Mouse (Mus musculus): ENCODE measurements at regions not wholly inside any gene's neighbourhood (a gene's known extent, or its start where the extent isn't known, plus 50 kb on each side); places are given as distances from the start of the nearest gene placed in this dataset.

DNA sequence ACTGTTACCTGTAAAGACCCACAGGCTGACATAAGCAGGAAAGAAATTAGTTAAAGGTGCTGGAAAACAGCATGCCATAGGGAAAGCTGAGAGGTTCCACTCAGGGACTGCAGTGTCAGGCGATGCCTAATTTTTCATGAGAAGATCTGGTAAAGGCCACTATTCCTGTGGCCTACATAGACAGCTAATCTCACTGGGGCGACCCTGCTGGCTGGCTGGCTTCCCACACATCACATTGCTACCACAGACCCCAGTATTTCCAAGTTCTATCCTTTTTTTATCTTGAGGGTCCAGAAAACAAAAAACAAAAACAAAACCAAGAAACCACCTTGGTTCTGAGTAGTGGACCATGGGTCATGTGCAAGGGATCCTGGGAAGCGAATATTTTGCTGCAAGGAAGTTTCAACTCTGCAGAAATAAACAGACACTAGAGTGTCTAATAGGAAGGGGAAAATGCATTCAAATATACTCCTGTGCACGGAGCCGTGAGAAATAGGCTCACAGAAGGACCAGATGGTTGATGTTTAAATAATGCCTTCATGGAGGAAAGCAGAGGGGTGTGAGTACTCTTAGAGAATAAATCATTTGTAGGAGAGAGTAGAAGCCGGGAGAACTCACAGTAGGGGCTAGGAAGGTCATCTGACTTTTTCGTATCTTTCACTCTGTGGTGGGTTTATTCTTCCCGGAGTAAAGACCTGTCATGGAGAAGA lies 94.6 kb upstream of the Sall1 start:
- H3K4me2 ChIP-seq (ENCODE audit: low read depth, severe bottlenecking), result no peak overlapping the region
- no peaks in the 10 kb centered on the region for H3K36me3 ChIP-seq (ENCODE audit: control insufficient read depth, insufficient read depth, low read length)
- 85% methylated on average over 8 of the region's 8 CpGs for WGBS
- H3K4me3 ChIP-seq (ENCODE audit: low read depth, low read length), result no peak overlapping the region
- H3K4me1 ChIP-seq (ENCODE audit: control insufficient read depth, insufficient read depth, low read length), result no peaks in the 10 kb centered on the region
- no peak overlapping the region for H3K9ac ChIP-seq (ENCODE audit: low read length)
- DNase-seq (ENCODE audit: low spot score) (no peak), ATAC-seq (ENCODE audit: insufficient number of reproducible peaks, low FRiP score, low TSS enrichment, low read depth) (no peak)
- H3K27ac ChIP-seq (replicated peaks; ENCODE audit: low read depth, low read length), result no peak overlapping the region
- no peaks in the 10 kb centered on the region for H3K9me3 ChIP-seq (ENCODE audit: control insufficient read depth, low read length)
- no peaks in the 10 kb centered on the region for H3K27me3 ChIP-seq (ENCODE audit: control insufficient read depth, insufficient read depth, low read length)

DNA sequence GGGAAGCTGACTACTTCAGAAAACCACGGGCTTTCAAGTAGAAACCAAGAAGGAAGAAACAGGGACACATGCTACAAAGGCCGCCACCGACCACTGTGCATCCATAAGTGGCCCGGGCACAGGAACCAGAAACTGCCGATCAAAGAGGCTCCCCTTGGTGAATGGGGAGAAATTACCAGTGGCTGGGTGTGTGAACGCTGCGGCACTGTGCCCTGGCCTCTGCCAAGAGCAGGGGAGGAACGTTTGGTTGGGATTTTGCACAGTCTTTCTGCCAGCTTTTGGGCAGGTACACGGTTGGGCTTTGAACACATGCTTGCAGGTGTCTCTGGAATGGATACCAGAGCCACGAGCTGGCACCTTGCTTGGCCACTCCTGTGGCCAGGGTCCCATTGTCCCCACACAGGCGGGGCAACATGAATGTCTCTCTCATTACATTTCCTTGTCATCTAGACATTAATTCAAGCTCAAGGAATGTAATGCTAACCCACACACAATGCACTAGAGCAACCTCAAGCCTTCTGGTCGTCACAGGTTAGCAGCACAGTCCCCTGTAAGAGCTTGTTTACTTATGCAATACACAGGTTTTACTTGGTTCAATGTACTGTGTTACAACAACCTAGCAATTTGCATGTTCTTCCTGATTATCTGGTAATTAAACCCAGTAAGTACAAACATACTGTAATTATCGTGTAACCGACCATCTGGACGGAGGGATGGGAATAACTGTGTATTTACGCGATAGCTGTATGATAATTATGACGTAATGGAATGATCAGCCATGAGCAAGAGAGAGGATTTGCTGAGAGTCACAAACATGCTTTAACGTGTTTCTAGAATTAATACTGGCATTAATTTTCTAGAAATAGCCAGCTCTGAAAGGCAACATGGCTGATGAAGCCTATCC lies 90.9 kb upstream of the Sall1 start:
- no peak for ATAC-seq (ENCODE audit: insufficient number of reproducible peaks, low FRiP score, low TSS enrichment, low read depth)
- Histone ChIP-seq H3K4me2 (ENCODE audit: low read depth, severe bottlenecking) (no peak overlapping the region), H3K36me3 (ENCODE audit: control insufficient read depth, insufficient read depth, low read length) (no peaks in the 10 kb centered on the region; the same call in 1 of the 2 replicates), H3K4me3 (ENCODE audit: low read depth, low read length) (no peak overlapping the region), H3K27ac (replicated peaks; ENCODE audit: low read depth, low read length) (no peak overlapping the region), H3K4me1 (ENCODE audit: control insufficient read depth, insufficient read depth, low read length) (no peaks in the 10 kb centered on the region), H3K9ac (ENCODE audit: low read length) (no peak overlapping the region), H3K9me3 (ENCODE audit: control insufficient read depth, low read length) (no peaks in the 10 kb centered on the region), H3K27me3 (ENCODE audit: control insufficient read depth, insufficient read depth, low read length) (no peaks in the 10 kb centered on the region)
- DNase-seq (ENCODE audit: low spot score), result no peak
- WGBS, result 82% methylated on average over 19 of the region's 19 CpGs

DNA sequence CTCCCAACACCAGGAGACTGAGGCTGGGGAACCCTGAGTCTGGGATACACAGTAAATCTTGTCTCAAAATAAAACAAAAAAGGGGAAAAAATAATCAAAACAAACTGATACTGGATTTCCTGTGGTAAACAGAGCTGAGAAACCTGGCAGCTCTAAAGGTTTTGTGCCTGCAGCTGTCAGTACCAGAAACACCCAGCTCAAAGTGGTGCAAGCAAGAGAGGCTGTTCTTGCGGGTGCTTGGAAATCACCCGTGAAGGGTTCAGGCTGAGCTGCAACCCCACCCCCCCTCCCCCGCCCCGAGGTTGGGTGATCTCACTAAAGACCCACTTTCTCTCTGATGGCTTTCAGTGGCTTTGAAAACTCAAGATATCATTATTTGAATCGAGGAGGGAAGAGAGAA lies 90.1 kb upstream of the Sall1 start:
- Histone ChIP-seq H3K4me3 (ENCODE audit: low read depth, low read length) (no peak overlapping the region), H3K36me3 (ENCODE audit: control insufficient read depth, insufficient read depth, low read length) (no peaks in the 10 kb centered on the region; the same call in 1 of the 2 replicates), H3K27ac (replicated peaks; ENCODE audit: low read depth, low read length) (no peak overlapping the region), H3K9me3 (ENCODE audit: control insufficient read depth, low read length) (no peaks in the 10 kb centered on the region), H3K4me1 (ENCODE audit: control insufficient read depth, insufficient read depth, low read length) (no peaks in the 10 kb centered on the region), H3K9ac (ENCODE audit: low read length) (no peak overlapping the region), H3K27me3 (ENCODE audit: control insufficient read depth, insufficient read depth, low read length) (no peaks in the 10 kb centered on the region), H3K4me2 (ENCODE audit: low read depth, severe bottlenecking) (no peak overlapping the region)
- DNase-seq (ENCODE audit: low spot score), result no peak
- 59% methylated on average over 5 of the region's 5 CpGs for WGBS
- ATAC-seq (ENCODE audit: insufficient number of reproducible peaks, low FRiP score, low TSS enrichment, low read depth), result no peak

DNA sequence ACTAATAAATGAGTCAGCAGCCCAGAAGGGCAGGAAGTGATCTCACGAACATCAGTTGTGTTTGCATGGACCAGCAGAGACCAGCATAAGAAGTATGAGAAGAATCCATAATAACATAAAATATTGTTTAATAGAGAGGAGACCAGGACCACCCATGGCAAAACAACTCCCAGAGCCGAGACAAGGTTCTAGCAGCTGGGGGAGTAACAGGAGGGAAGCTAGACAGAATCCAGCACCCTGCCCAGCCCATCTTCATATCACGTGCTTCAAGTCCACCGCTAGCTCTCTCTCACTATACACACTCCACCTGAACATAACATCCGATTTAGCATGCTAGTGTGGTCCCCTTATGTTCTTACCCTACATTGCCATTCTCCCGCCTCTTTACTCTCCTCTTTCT lies 77.1 kb upstream of the Sall1 start:
- Histone ChIP-seq H3K4me1 (ENCODE audit: control insufficient read depth, insufficient read depth, low read length) (no peaks in the 10 kb centered on the region), H3K27ac (replicated peaks; ENCODE audit: low read depth, low read length) (no peak overlapping the region), H3K27me3 (ENCODE audit: control insufficient read depth, insufficient read depth, low read length) (no peaks in the 10 kb centered on the region), H3K9ac (ENCODE audit: low read length) (no peak overlapping the region), H3K9me3 (ENCODE audit: control insufficient read depth, low read length) (no peaks in the 10 kb centered on the region), H3K4me3 (ENCODE audit: low read depth, low read length) (no peak overlapping the region), H3K4me2 (ENCODE audit: low read depth, severe bottlenecking) (no peak overlapping the region), H3K36me3 (ENCODE audit: control insufficient read depth, insufficient read depth, low read length) (no peaks in the 10 kb centered on the region)
- DNase-seq (ENCODE audit: low spot score), result no peak
- 83% methylated on average over 6 of the region's 6 CpGs for WGBS
- ATAC-seq (ENCODE audit: insufficient number of reproducible peaks, low FRiP score, low TSS enrichment, low read depth), result no peak

DNA sequence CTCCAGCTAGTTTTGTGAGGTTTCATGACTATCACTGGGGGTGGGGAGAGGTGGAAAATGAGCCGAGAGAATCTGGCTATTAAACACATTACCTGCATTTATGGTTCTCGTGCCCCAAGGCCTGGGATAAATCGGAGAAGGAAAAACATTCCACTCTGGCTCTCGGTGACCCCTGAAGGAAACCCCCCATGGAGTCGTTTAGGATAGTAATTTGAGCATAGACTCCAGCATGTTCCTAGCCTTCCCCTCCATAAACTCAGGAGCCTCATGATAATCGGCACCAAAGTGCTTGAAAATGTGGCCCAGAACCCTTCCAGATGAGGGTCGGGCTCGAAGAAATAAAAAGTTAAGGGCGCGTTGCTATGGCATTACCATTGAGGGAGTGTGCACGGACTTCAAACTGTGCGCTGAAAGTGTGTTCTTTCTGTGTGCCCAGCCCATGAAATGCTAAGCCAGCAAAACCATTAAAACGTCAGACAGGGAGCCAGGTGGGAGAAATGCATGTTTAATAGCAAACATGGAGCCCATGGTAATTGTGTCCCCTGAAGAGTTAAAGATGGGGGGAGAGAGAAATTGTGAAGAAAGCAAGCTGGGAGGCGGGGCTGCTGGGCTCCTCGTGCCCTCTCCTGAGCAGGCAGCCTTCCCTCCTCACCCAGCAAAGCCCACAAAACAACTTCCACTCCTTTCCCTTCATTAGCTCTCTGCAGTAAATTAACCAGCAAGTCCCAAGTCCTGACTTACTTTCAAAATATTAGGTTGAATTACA lies 64.1 kb upstream of the Sall1 start:
- Histone ChIP-seq H3K9me3 (ENCODE audit: control insufficient read depth, low read length) (no peaks in the 10 kb centered on the region), H3K27me3 (ENCODE audit: control insufficient read depth, insufficient read depth, low read length) (no peaks in the 10 kb centered on the region), H3K4me2 (ENCODE audit: low read depth, severe bottlenecking) (peak overlapping the region; percentile 25), H3K36me3 (ENCODE audit: control insufficient read depth, insufficient read depth, low read length) (no peaks in the 10 kb centered on the region), H3K27ac (replicated peaks; ENCODE audit: low read depth, low read length) (peak overlapping the region; percentile 49), H3K4me1 (ENCODE audit: control insufficient read depth, insufficient read depth, low read length) (peaks cover 17% of the 10 kb centered on the region), H3K4me3 (ENCODE audit: low read depth, low read length) (no peak overlapping the region), H3K9ac (ENCODE audit: low read length) (no peak overlapping the region)
- 24% methylated on average over 15 of the region's 15 CpGs for WGBS
- DNase-seq (ENCODE audit: low spot score), result peak; percentile 56
- ATAC-seq (ENCODE audit: insufficient number of reproducible peaks, low FRiP score, low TSS enrichment, low read depth), result peak; percentile 57; the same call in 1 of the 2 replicates

DNA sequence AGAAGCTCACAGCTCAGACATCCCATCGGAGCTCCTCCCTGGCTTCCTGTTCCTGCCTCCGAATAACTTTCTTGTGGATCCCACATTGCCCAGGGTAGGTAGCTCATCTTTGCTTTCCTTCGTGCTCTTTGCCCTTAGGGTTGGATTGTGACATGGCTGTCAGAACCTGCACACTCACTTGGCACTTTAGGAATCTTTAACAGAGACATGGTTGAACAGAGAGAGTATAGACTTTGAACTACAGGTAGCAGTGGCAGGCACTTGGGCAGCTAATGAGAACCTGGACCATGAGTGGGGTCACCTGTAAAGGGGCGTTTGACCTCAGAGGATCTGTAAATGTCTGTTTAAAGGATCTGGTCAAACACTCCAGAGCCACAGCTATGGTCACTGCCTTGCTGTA lies 62.4 kb upstream of the Sall1 start:
- no peak for DNase-seq (ENCODE audit: low spot score)
- Histone ChIP-seq H3K4me2 (ENCODE audit: low read depth, severe bottlenecking) (no peak overlapping the region), H3K27ac (replicated peaks; ENCODE audit: low read depth, low read length) (no peak overlapping the region), H3K36me3 (ENCODE audit: control insufficient read depth, insufficient read depth, low read length) (no peaks in the 10 kb centered on the region), H3K9me3 (ENCODE audit: control insufficient read depth, low read length) (no peaks in the 10 kb centered on the region), H3K4me3 (ENCODE audit: low read depth, low read length) (no peak overlapping the region), H3K4me1 (ENCODE audit: control insufficient read depth, insufficient read depth, low read length) (peaks cover 14% of the 10 kb centered on the region), H3K9ac (ENCODE audit: low read length) (no peak overlapping the region), H3K27me3 (ENCODE audit: control insufficient read depth, insufficient read depth, low read length) (no peaks in the 10 kb centered on the region)
- WGBS, result 88% methylated on average over 4 of the region's 4 CpGs
- ATAC-seq (ENCODE audit: insufficient number of reproducible peaks, low FRiP score, low TSS enrichment, low read depth), result no peak

DNA sequence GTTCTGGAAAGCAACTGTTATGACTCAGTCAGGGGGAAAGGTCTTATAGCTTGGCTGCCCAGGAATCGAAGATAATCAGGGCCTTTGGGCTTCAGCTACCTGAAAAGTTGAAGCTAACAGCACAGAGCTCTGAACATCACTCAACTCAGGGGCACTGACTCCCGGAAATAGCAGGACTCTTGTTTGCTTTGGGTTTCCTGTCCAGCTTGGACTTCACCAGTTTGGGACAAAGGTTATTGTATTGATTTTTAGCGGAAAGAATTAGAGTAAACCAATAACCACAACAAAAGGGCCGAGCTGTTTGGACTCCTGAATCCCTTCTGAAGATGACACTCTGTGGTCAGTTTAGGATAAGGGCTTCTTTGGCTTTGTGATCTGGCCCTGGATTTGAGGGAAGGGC lies 53.4 kb upstream of the Sall1 start:
- Histone ChIP-seq H3K9me3 (ENCODE audit: control insufficient read depth, low read length) (no peaks in the 10 kb centered on the region), H3K27ac (replicated peaks; ENCODE audit: low read depth, low read length) (no peak overlapping the region), H3K9ac (ENCODE audit: low read length) (no peak overlapping the region), H3K4me2 (ENCODE audit: low read depth, severe bottlenecking) (no peak overlapping the region), H3K4me1 (ENCODE audit: control insufficient read depth, insufficient read depth, low read length) (no peaks in the 10 kb centered on the region), H3K36me3 (ENCODE audit: control insufficient read depth, insufficient read depth, low read length) (no peaks in the 10 kb centered on the region), H3K4me3 (ENCODE audit: low read depth, low read length) (no peak overlapping the region), H3K27me3 (ENCODE audit: control insufficient read depth, insufficient read depth, low read length) (no peaks in the 10 kb centered on the region)
- 91% methylated on average over 4 of the region's 4 CpGs for WGBS
- DNase-seq (ENCODE audit: low spot score), result no peak
- ATAC-seq (ENCODE audit: insufficient number of reproducible peaks, low FRiP score, low TSS enrichment, low read depth), result no peak
